Mouse (Mus musculus) kidney, postnatal 14 days (tissue): Measurements from ENCODE around the gene Dock9.
"Not testable (repeated sequence)": the region's sequence is repeated elsewhere in the genome, so short reads cannot be mapped to it uniquely, and the experiment has no call there.

Experiments
- DNase-seq: peaks from one replicate; pipeline ENCODE4 v3.0.0; 2022; ENCODE audit warnings: mixed read lengths

Dock9 gene

DNA sequence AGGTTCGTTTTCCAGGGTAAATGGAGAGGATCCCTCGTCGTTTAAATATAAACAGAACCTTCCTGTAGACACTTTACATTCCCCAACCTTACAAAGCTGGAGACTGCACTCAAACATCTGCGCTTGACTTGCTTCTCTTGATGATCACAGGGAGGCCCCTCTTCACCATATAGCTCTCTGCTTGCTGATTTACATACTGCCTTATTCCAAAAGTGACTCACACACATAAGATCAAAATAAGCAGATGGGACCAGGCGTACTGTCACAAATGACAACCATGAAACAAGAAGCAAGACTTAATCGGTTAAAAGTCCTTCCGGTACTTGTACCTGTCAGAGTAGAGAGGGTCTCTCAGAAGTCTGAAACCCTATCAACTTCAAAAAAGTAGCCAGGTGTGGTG, 63.4 kb downstream of the Dock9 start:
- no peak for DNase-seq

- no peak for DNase-seq
Observed at GRCm38 (mm10) chr14:121733694-121734093, 63.9 kb downstream of the Dock9 start.

DNA sequence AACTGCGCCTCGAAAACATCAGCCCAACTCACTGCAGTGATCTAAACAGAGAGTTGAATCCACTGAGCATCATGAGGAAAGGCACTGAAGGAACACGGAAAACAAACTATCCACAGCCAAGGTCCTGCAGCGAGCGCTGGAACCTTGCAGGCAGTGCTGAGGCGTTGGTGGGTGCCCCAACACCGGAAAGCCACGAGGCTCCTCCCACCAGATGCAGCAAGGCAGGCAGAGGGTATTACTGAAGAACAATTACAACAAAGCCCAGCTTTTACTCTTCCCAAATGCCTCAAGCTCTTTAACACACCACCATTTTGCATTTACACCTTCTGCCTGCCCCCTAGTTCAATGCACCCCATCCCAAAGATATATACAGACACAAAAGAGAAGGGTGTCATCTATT, 65.4 kb downstream of the Dock9 start:
- DNase-seq: no peak

- DNase-seq: no peak
Observed at GRCm38 (mm10) chr14:121731688-121732168, 65.9 kb downstream of the Dock9 start.

DNA sequence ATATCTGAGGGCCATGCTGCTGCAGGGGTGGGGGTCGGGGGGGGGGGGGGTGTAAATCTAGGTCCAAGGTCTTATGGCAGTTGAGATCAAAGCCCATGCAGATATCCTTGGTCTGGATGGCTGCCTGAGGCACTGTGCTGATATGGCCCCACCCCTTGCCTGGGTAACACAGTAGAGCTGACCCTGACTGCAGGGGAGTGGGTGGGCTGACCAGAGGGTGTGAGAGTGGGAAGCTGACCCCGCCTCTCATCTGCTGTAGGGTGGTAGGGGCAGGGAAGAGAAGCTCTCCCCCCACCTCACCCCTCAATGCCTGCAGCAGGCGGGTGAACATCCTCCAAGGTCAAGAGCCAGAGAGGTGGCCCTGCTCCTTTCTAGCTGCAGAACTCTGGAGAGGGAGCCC, 66.7 kb downstream of the Dock9 start:
- no peak for DNase-seq

- no peak for DNase-seq
Observed at GRCm38 (mm10) chr14:121727996-121728395, 69.6 kb downstream of the Dock9 start.

DNA sequence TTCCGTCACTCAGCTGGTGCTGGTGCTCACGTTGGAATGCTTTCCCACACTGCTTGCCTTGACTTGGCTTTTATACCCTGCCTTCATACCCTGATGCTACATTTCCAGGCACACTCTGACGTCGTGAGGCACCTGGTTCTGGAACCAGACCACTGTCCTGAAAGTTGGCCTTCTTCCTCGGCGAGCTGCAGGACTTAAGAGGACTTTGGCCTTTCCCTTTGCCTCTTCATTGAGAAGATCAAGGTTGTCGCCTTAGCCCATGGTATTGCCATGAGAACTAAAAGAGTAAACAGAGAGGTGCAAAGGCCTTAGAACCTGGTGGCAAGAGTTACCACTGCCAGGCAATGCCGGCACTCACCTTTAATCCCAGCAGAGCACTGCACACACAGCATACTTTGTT, 73.1 kb downstream of the Dock9 start:
- no peak for DNase-seq

- DNase-seq: no peak
Observed at GRCm38 (mm10) chr14:121722774-121723173, 74.9 kb downstream of the Dock9 start.

DNA sequence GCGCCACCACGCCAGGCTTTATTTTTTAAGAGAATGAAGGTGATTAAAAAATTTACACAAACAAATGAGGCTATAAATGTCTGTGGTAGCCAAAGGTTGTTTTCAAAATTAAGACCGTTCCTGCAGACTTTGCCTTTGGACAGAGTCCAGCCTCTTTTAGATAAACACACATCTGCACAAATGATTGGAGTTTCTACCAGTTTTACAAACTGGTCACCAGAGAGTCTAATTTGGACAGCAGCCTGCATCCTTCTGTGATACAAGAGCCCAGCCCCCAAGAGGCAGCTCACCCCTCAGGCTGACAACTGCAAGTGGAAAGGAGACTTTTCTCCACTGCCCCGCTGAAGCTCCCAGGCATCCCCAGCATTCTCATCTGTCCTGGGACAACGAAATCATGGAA, 76.2 kb downstream of the Dock9 start:
- peak; percentile 22 for DNase-seq

- DNase-seq: peak; percentile 32
Observed at GRCm38 (mm10) chr14:121719638-121720601, 77.7 kb downstream of the Dock9 start.

- not testable (repeated sequence) for DNase-seq
Observed at GRCm38 (mm10) chr14:121714799-121715198, 82.8 kb downstream of the Dock9 start.

DNA sequence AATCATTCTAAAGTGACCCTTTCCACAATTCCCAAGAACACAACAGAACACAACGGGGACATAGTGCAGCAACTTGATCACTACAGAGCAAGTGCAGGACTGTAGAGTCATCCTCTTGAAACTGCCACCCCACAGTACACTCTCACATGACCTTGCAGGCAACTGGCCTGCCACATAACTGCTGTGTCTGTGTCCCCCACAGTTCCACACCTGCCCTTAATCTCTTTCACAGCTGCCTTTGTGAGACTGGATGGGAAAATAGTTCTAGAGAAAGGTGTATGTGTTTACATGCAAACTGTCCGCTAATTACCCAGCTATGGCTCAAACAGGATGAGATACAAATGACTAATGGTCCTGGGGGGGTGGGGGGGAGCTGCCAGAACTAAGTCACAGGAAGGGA, 83.4 kb downstream of the Dock9 start:
- no peak for DNase-seq

DNA sequence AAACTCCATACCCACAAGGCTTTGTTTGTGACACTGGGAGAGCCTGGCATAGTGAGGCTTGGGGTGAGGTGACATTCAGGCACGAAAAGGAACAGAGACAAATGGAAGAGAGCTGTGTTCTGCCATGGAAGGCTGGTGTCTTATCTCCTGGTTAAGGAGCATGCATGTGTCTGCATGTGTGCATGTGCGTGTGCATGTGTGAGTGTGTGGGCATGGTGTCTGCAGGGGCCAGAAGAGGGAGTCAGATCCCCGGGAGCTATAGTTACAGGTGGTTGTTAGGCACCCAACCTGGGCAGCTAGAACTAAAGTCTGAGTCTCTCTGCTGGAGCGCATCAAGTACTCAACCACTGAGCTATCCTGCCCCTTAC, 83.8 kb downstream of the Dock9 start:
- DNase-seq: no peak

DNA sequence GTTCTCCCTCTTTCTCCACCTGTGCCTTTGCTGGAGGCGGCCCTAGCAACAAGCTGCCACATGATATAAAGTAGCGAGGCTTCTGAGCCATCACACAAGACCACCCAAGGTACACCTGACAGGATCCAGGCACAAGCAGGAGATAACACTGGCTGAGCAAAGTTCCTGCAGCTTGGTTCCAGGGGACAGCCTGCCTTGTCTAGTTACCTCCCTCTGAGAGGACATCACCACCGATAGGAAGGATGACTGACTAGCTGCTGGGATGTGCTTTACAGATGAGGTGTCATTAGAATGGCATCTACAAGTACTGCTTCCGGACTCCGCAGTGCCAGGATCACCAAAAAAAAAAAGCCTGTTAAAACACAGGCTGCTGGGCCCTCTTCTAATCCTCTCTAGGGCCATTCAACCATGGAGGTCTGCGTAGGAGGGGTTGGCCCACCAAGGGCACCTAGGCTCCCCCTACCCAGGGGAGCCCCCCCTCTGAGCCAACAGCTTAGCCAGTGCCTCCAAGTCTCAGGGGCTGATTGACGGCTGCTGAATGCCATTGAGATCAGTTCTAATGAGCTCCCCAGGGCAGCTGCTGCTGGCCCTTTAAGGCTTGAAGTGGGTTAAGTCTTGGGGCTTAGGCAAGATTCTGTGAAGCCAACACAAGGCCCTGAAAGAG, 84.3 kb downstream of the Dock9 start:
- DNase-seq: no peak

DNA sequence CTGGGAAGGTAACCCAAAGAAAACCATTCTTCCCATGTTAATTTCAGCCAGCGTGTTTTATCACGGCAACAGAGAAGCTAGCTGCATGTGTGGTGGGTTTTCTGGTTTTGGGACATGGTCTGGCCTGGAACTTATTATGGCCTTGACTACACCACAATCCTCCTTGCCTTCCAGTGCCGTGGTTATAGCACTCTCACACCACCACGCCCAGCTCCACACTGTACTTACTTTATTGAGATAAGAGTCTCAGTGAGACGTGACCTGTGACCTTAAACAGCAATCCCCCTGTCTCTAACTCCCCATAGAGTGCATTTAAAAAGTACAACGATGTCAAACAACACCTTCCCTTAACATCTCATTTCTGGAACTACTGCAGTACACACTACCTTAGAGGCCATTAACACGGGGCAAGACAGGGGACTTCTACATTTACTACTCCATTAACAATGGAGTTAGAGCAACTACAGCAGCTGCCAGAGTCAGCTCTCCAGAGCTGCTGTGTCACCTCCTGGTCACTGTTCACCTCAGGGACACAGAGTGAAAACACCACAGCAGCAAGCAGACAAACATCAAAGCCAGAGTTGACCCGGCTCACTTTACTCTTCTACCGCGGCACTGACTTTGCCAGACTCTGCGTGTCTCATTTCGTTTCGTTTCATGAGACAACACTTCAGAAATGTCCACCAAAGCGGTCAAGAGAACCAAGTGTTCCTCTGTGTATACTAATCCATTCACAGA, 86.4 kb downstream of the Dock9 start:
- no peak for DNase-seq

GRCm38 (mm10) chr14:121710130-121710529, 87.5 kb downstream of the Dock9 start:
- no peak for DNase-seq

DNA sequence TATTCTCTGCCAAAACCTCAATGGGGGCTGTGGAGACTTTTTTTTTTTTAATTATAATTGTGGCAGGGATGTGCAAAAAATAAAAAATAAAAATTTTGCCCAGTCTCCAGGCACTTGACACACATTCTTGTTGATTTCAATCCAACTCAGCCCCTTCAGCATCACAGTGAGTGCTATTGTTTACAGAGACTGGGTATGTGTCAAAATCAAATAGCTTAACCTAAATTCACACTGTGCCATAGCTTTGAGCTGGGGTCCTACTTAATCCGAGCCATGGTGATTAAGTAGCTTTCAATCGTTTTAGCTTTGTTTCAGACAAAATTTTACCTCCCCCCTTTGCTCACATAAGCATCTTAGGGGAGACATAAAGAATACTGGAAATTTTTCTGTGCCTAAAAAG, 89.4 kb downstream of the Dock9 start:
- no peak for DNase-seq

- peak; percentile 30 for DNase-seq
Observed at GRCm38 (mm10) chr14:121706482-121706901, 91.1 kb downstream of the Dock9 start.

- peak; percentile 56 for DNase-seq
Observed at GRCm38 (mm10) chr14:121705644-121706043, 92.0 kb downstream of the Dock9 start.

- DNase-seq: peak; percentile 42
Observed at GRCm38 (mm10) chr14:121702534-121702933, 95.1 kb downstream of the Dock9 start.

DNA sequence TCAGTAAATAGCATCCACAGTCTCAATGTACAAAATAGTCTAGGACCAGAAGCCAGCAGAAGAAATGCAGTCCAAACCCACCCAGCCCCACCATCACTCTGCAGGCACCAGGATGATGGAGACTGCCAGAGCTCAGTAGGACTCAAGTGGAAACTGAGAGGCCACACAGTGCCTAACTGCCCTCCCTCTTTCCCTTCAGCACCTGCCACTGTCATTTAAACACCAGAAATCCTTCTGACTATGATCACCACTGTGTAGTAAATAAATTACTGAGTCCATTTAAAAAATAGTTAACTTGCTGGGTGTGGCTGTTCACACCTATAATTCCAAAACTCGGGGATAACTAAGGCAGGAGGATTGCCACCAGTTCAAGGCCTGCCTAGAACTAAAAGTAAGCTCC, 97.6 kb downstream of the Dock9 start:
- no peak for DNase-seq

DNA sequence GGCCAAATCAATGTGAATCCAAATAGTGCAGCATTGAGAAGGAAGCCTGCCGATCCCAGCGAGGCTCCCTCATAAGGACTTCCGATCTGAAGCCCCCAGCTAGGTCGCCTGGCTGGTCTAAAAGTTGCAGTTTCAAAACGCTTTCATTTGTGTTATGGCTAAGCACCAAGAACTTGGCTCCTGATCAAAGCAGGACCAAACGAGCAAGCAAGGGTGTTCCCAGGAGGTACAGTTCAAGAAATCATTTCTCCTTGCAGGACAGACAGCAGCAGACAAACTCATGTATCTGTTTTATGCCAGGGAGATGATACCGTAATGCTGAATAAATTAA, 99.1 kb downstream of the Dock9 start:
- DNase-seq: no peak
